Mouse (Mus musculus) heart, embryonic 14.5 days (tissue): ENCODE results near the gene Sh3bgrl3. TPM values are rescaled to one million over a fixed set of nuclear protein-coding genes. Genes with fewer than 3 reads are reported as not detected.

Experiments used
- ATAC-seq: fragments of 200-750 bp; cut with Nextera tagmentation; 2 replicates; pipeline ENCODE4 v1.8.0; 2017; ENCODE audit warnings: low read depth, moderate TSS enrichment; ENCODE audit not compliant: insufficient number of reproducible peaks, insufficient read depth, low FRiP score
- H3K27ac ChIP-seq, 2 experiments: fragments of 200-500 bp in 1 of 2; fragments of 300-500 bp in 1 of 2; sonication (generic) in 1 of 2; replicated peaks in 1 of 2; 2 replicates each; pipeline ENCODE4 v1.5.1; 2012 to 2014; ENCODE audit warnings: low read depth in 2 of 2, low read length in 2 of 2, control low read depth in 1 of 2, mild to moderate bottlenecking in 1 of 2, mixed read lengths in 1 of 2; ENCODE audit not compliant: control insufficient read depth in 1 of 2, insufficient read depth in 1 of 2
- H3K27me3 ChIP-seq: fragments of 300-500 bp; sonication (generic); 2 replicates; pipeline ENCODE4 v1.6.1; 2014; ENCODE audit warnings: mild to moderate bottlenecking, low read length, control low read depth; ENCODE audit not compliant: control insufficient read depth, insufficient read depth
- H3K36me3 ChIP-seq: fragments of 300-500 bp; sonication (generic); 2 replicates; pipeline ENCODE4 v1.6.1; 2014; ENCODE audit warnings: mild to moderate bottlenecking, control low read depth, low read length, mixed read lengths; ENCODE audit not compliant: control insufficient read depth, insufficient read depth
- H3K4me1 ChIP-seq, 2 experiments: fragments of 200-500 bp in 1 of 2; fragments of 300-500 bp in 1 of 2; sonication (generic) in 1 of 2; 2 replicates each; pipeline ENCODE4 v1.6.1; 2012 to 2014; ENCODE audit warnings: low read length in 2 of 2, control low read depth in 1 of 2, mixed read lengths in 1 of 2; ENCODE audit not compliant: control insufficient read depth in 2 of 2, insufficient read depth in 2 of 2
- H3K4me2 ChIP-seq: fragments of 300-500 bp; sonication (generic); 2 replicates; pipeline ENCODE4 v1.6.1; 2014; ENCODE audit warnings: mild to moderate bottlenecking, low read length
- H3K4me3 ChIP-seq, 2 experiments: fragments of 200-500 bp in 1 of 2; fragments of 300-500 bp in 1 of 2; sonication (generic) in 1 of 2; 2 replicates each; pipeline ENCODE4 v1.5.1; 2012 to 2014; ENCODE audit warnings: low read length in 2 of 2, mild to moderate bottlenecking in 2 of 2, control low read depth in 1 of 2, low read depth in 1 of 2, moderate library complexity in 1 of 2; ENCODE audit not compliant: control insufficient read depth in 1 of 2, insufficient read depth in 1 of 2
- H3K9ac ChIP-seq: fragments of 300-500 bp; sonication (generic); 2 replicates; pipeline ENCODE4 v1.6.1; 2014; ENCODE audit warnings: mild to moderate bottlenecking, low read length
- H3K9me3 ChIP-seq: fragments of 300-500 bp; sonication (generic); 2 replicates; pipeline ENCODE4 v1.6.1; 2016; ENCODE audit warnings: low read length, control low read depth; ENCODE audit not compliant: control insufficient read depth
- WGBS: fragments of 180-500 bp; shearing (Covaris S2); extraction: QIAGEN DNeasy Blood & Tissue Kit; methylation state at CpG from one replicate; pipeline ENCODE4 v1.1.7; 2014; 5-methylcytosine and 5-hydroxymethylcytosine counted together
- polyA plus RNA-seq: library from polyadenylated mRNA; unstranded; fragments of >200 nt; fragmentation: Nextera tagmentation; extraction: Ambion mirVana; gene quantifications from 2 replicates; pipeline ENCODE4 v1.2.1, GENCODE M21; 2014

Sh3bgrl3 gene
- polyA plus RNA-seq, 1 experiment from 2014 or later = 209 TPM

DNA sequence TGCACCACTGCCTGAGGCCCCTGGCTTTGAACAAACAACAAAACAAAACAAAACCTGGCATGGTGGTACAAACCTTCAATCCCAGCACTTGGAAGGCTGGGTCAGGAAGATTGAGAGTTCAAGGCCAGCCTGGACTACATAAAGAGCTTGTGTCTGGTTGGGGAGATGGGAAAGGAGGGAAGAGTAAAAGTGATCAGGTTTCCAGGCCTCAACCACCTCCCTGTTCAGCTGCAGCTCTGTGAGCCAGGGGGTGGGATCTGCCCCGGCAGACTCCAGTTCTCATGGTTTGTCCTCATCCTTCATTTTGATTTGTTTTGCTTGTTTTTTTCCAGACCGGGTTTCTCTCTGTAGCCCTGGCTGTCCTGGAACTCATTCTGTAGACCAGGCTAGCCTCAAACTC, 12.1 kb downstream of the Sh3bgrl3 start:
- Histone ChIP-seq H3K4me3 (no peak overlapping the region), H3K9ac (no peak overlapping the region), H3K27me3 (no peaks in the 10 kb centered on the region), H3K27ac (no peak overlapping the region), H3K36me3 (no peaks in the 10 kb centered on the region), H3K9me3 (no peaks in the 10 kb centered on the region), H3K4me2 (no peak overlapping the region), H3K4me1 (peaks cover 7 to 9% of the 10 kb centered on the region in 2 experiments; a peak in 1 of 4 replicates)
- no peak for ATAC-seq
- WGBS = 94% methylated on average over 2 of the region's 2 CpGs

DNA sequence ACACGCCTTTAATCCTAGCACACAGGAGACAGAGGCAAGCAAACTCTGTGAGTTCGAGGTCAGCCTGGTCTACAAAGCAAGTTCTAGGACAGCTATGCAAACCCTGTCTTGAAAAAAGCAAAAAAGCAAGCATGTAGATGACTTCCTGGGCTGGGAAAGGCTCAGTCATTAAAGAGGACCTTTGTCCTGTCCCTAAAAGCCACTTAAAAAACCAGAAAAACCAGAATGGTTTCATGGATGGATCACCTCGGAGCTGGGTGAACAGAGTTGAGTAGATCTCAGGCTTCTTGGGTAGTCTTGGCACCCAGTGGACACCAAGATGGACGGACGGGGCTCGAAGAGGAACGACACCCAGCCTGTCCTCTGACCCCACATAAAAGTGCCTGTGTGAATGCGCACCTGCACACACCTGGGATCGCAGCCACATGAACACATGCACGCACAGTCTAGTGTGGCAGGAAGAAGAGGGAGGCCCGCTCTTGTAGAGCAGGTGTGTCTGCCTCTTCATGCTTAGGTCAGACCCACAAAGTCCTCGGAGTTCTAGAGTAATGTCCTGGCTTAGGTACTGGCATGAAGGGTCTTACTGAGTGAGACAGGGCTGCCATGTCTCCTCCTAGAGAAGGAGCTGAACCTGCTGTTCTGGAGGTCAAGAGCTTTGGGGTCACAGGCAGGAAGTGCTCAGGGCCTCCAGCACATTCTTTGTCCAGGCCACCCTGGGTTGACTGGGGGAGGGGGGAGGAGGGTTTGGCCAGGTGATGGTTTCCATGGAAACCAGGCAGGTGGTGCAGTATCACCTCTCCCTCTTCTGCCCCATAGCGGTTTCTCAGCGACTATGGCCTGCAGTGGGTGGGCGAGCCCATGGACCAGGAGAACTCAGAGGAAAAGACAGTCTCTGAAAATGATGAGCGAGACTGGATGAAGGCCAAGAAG, 13.1 kb downstream of the Sh3bgrl3 start:
- 87% methylated on average over 16 of the region's 16 CpGs for WGBS
- Histone ChIP-seq H3K9ac (no peak overlapping the region), H3K27me3 (no peaks in the 10 kb centered on the region), H3K9me3 (no peaks in the 10 kb centered on the region), H3K36me3 (no peaks in the 10 kb centered on the region), H3K4me2 (no peak overlapping the region), H3K4me1 (peaks cover 9 to 10% of the 10 kb centered on the region in 2 experiments; a peak in 1 of 4 replicates), H3K4me3 (no peak overlapping the region), H3K27ac (no peak overlapping the region)
- no peak for ATAC-seq

DNA sequence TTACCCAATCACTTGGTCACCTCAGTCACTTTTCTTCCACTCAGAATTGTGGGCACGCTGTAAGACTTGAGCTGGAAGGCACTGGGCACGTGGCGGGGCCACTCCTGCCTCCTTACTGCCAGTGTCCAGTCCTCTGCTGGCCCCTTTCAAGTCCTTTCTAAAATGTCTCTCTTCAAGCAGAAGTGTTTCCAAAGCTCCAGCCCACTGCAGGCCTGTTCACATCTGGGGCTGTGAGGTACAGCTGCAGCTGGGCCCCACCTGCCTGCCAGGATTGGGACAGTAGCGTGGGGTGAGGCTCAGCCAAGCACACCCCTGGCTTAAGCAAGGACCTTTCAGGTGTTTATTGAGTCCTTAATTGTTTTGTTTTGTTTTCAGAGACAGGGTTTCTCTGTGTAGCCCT, 14.6 kb downstream of the Sh3bgrl3 start:
- no peak overlapping the region for H3K27ac ChIP-seq
- no peak overlapping the region for H3K9ac ChIP-seq
- peaks cover 10 to 14% of the 10 kb centered on the region in 2 experiments; a peak in 1 of 4 replicates for H3K4me1 ChIP-seq
- H3K27me3 ChIP-seq = no peaks in the 10 kb centered on the region
- ATAC-seq = no peak
- no peak overlapping the region for H3K4me3 ChIP-seq
- H3K9me3 ChIP-seq = no peaks in the 10 kb centered on the region
- no peak overlapping the region for H3K4me2 ChIP-seq
- WGBS = 94% methylated on average over 4 of the region's 4 CpGs
- H3K36me3 ChIP-seq = no peaks in the 10 kb centered on the region

DNA sequence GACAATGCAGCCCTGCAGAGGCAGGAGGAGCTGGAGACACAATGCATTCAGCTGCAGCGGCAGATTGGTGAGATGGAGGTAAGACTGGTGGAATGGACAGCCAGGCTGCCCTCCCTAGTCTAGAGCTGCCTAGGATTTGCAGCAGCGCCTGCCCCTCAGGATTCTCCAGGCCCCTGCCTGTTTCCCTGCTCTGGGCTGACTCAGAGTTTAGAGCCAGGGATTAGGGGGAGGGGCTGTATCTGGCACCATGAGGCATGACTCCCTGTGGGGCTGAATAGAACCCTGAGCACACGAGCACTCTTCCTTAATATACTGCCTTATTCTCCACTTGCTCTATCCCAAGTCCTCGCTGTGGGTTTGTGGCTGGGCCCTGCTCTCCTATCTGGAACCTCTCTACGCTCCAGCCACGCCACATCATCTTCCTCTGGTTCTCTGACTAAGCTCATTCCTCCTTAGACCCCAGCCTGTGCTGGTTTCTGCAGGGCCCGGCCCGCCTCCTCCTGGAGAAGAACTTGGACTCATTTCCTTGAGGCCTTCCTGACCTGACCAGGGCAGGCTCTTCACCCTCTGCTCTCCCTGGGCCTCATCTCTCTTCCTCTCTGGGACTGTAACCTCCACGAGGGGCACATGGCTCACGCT, 15.1 kb downstream of the Sh3bgrl3 start:
- no peak overlapping the region for H3K4me2 ChIP-seq

DNA sequence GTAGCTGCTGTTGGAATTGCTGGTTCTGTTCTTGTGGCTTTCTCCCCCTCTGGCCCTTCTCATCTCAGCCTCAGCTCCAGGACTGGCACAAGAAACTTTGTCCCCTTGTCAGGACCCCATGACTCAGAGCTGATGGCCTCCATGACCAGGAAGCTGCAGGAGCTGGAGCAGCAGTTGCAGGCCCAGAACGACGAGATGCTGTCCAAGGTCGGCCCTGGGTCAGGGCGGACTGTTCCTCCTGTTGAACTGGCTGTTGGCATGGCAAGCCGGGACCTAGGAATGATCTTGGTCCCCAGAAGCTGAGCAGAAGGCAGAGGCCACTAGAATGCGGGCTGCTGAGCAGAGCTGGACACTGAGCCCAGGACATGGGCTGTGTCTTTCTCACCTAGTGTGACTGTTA, 16.2 kb downstream of the Sh3bgrl3 start:
- Histone ChIP-seq H3K4me1 (peaks cover 3 to 15% of the 10 kb centered on the region in 2 experiments; a peak in 1 of 4 replicates), H3K27ac (no peak overlapping the region), H3K9me3 (no peaks in the 10 kb centered on the region), H3K9ac (no peak overlapping the region), H3K36me3 (no peaks in the 10 kb centered on the region), H3K4me3 (no peak overlapping the region), H3K4me2 (no peak overlapping the region), H3K27me3 (no peaks in the 10 kb centered on the region)
- WGBS = 49% methylated on average over 6 of the region's 6 CpGs
- no peak for ATAC-seq

More for the DNA sequence above, 15.1 kb downstream of the Sh3bgrl3 start:
- ATAC-seq = no peak
- no peak overlapping the region for H3K4me3 ChIP-seq
- peaks cover 10 to 15% of the 10 kb centered on the region in 2 experiments; a peak in 1 of 4 replicates for H3K4me1 ChIP-seq
- H3K36me3 ChIP-seq = no peaks in the 10 kb centered on the region
- no peak overlapping the region for H3K27ac ChIP-seq
- 53% methylated on average over 10 of the region's 10 CpGs for WGBS
- H3K9me3 ChIP-seq = no peaks in the 10 kb centered on the region
- no peak overlapping the region for H3K9ac ChIP-seq
- no peaks in the 10 kb centered on the region for H3K27me3 ChIP-seq

DNA sequence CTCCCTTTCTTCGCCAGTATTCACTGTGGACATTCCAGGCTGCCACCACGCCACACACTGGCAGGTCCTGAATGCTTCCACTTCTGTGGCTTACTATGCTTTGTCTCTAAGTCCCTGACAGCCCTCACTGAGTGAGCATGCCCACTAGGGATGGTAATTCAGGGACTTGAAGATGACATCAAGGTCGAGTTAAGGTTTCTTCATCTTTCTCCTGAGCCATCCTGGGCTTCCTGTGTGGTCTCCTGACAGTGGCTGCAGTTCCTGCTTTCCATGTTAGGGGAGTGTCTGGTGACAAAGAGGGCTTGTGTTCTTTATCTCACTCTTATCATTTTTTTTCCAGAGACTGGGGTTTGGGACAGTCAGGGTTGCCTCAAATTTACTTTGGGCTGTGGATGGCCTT, 17.9 kb downstream of the Sh3bgrl3 start:
- Histone ChIP-seq H3K9ac (no peak overlapping the region), H3K4me3 (no peak overlapping the region), H3K36me3 (no peaks in the 10 kb centered on the region), H3K4me1 (peaks cover 3 to 15% of the 10 kb centered on the region in 2 experiments; a peak in 1 of 4 replicates), H3K4me2 (no peak overlapping the region), H3K27ac (no peak overlapping the region), H3K9me3 (no peaks in the 10 kb centered on the region), H3K27me3 (no peaks in the 10 kb centered on the region)
- WGBS = 31% methylated on average over 3 of the region's 3 CpGs
- no peak for ATAC-seq

DNA sequence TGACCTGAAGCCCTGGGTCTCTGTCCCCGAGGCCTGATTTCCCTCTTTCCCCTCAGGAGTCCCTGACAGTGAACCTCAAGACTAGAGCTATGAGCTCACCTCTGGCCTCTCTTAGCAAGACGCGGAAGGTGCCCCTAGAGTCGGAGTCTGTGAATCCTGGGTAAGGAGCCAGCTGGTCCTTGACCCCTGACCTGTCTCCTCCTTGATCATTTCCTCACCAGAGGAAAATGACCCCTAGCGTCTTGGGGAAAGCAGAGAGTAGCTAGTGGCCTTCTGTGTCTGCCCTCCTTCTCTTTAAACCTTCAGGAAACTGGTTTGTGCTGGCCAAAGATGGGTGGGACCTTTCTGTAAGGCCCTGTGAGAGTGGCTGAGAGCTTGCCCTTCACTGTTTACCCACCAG, 20.4 kb downstream of the Sh3bgrl3 start:
- H3K4me2 ChIP-seq = no peak overlapping the region
- H3K9me3 ChIP-seq = no peaks in the 10 kb centered on the region
- no peak for ATAC-seq
- no peak overlapping the region for H3K4me3 ChIP-seq
- H3K27me3 ChIP-seq = no peaks in the 10 kb centered on the region
- no peaks in the 10 kb centered on the region for H3K36me3 ChIP-seq
- H3K27ac ChIP-seq = no peak overlapping the region
- 54% methylated on average over 5 of the region's 5 CpGs for WGBS
- peaks cover 3 to 12% of the 10 kb centered on the region in 2 experiments; a peak in 1 of 4 replicates for H3K4me1 ChIP-seq
- H3K9ac ChIP-seq = no peak overlapping the region
